ENCODE assay signal across 9 mouse cellular contexts in the genomic region with DNA sequence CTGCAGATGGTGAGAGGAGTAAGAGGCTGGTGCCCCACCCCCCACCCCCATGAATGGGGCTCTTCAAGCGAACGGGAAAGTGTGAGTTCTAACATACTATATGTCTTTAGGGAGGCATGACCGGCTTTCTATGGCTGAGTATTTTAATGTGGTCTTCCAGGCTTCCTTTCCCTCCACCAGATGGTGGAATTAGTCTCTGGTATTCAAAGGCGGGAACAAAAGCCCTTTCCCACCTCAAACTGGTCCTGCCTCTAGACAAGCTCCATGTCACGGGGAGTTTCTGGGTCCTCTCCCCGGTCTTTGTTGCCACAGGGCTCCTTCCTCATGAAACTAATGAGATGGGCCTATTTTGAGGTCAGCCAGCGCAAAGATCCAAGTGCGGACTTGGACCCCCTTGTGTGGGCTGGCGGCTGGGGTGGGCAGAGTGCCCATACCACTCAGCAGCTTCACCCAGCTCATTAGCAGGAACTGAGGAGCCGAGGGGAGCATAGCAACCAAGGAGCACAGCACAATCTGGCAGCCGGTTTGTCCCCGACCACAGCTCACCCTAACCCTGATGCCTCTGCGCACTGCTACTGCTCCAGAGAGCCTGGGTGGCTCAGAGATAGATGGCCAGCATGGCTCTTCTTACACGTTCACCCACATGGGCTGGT. TPM values are rescaled to one million over a fixed set of nuclear protein-coding genes. Genes with fewer than 3 reads are reported as not detected.
DNase-seq lines count a peak whose midpoint lies in the region; ATAC-seq and TF ChIP-seq lines count a peak whose summit lies in the region.
"Had no signal": no experiment of that assay in that cellular context is flagged by ENCODE, and none has a peak within 500 bp of the region (broad histone marks: within the 10 kb centered on the region; RNA-seq: fewer than 3 reads in every experiment).

No protein-coding gene starts in this region.

- no peak overlapping the region for H3K9ac ChIP-seq in forebrain, embryonic 14.5 days (ENCODE audit: low read length)
- H3K9ac ChIP-seq in kidney, postnatal 0 days (ENCODE audit: low read depth, low read length): no peak overlapping the region

- H3K4me1 ChIP-seq in forebrain, embryonic 14.5 days (ENCODE audit: control insufficient read depth, insufficient read depth, low read length): peaks cover 69% of the 10 kb centered on the region
- peaks cover 26% of the 10 kb centered on the region for H3K4me1 ChIP-seq in kidney, postnatal 0 days (replicated peaks; ENCODE audit: insufficient read depth, low read length)

- peak overlapping the region; percentile 97 for H3K27ac ChIP-seq in forebrain, embryonic 14.5 days (ENCODE audit: low read depth, low read length)
- H3K27ac ChIP-seq in kidney, postnatal 0 days: peak overlapping the region; percentile 50
- H3K27ac ChIP-seq: left cerebral cortex, adult 2 months had no signal

- peak; percentile 75 for DNase-seq in Muller cell, postnatal 12 days (ENCODE audit: inconsistent ontology term)
- DNase-seq in forebrain, embryonic 14.5 days (ENCODE audit: low spot score): peak; percentile 95
- peak; percentile 44 for DNase-seq in kidney, postnatal 0 days (ENCODE audit: low spot score)
- peak; percentile 53 for DNase-seq in mesoderm, embryonic 11.5 days (ENCODE audit: low read depth, low spot score)
- DNase-seq in urinary bladder, postnatal 14 days (ENCODE audit: low spot score): no peak
- no peak for DNase-seq in ovary, postnatal 10 days (ENCODE audit: low spot score)
- DNase-seq in cerebellum, adult 11 months: no peak
- no peak for DNase-seq in adrenal gland, adult (ENCODE audit: inconsistent age in 2 of 2, low spot score in 1 of 2)

- H3K27me3 ChIP-seq in forebrain, embryonic 14.5 days (replicated peaks; ENCODE audit: control insufficient read depth, insufficient read depth, low read length): no peaks in the 10 kb centered on the region
- no peaks in the 10 kb centered on the region for H3K27me3 ChIP-seq in kidney, postnatal 0 days (ENCODE audit: insufficient read depth, low read length)

- peak; percentile 38; the same call in 1 of the 2 replicates for TF ChIP-seq CTCF in kidney, postnatal 0 days (IDR thresholded peaks at IDR 0.05; ENCODE audit: low read depth)

- H3K36me3 ChIP-seq in forebrain, embryonic 14.5 days (ENCODE audit: control insufficient read depth, insufficient read depth, low read length): no peaks in the 10 kb centered on the region
- no peaks in the 10 kb centered on the region for H3K36me3 ChIP-seq in kidney, postnatal 0 days (ENCODE audit: insufficient read depth, low read length)

- H3K4me3 ChIP-seq in forebrain, embryonic 14.5 days (ENCODE audit: low read depth, low read length): no peak overlapping the region
- no peak overlapping the region for H3K4me3 ChIP-seq in kidney, postnatal 0 days (replicated peaks; ENCODE audit: low read depth, low read length)
- H3K4me3 ChIP-seq: left cerebral cortex, adult 2 months had no signal

- no peaks in the 10 kb centered on the region for H3K9me3 ChIP-seq in forebrain, embryonic 14.5 days (replicated peaks; ENCODE audit: control insufficient read depth, low read length)
- no peaks in the 10 kb centered on the region for H3K9me3 ChIP-seq in kidney, postnatal 0 days (replicated peaks; ENCODE audit: low read length)

- no peak overlapping the region; the same call in 1 of the 2 replicates for H3K4me2 ChIP-seq in forebrain, embryonic 14.5 days (ENCODE audit: low read length)
- H3K4me2 ChIP-seq in kidney, postnatal 0 days (ENCODE audit: low read length): no peak overlapping the region

- peak; percentile 80 for ATAC-seq in forebrain, embryonic 14.5 days
- ATAC-seq in kidney, postnatal 0 days (replicated peaks; ENCODE audit: low FRiP score, low read depth): no peak

- 5% methylated on average over 14 of the region's 14 CpGs for WGBS in forebrain, embryonic 14.5 days
- WGBS in kidney, postnatal 0 days: 33% methylated on average over 14 of the region's 14 CpGs

RNA-seq across cellular contexts. Expression of a gene that starts 39.5 kb away (rescaled TPM):
- 8.6 and 9.6 TPM in 2 replicates for polyA plus RNA-seq in forebrain, embryonic 14.5 days (2014; fragmentation: Nextera tagmentation; extraction: Ambion mirVana)
- 2.9 TPM in 2 replicates for polyA plus RNA-seq in kidney, postnatal 0 days (2015; fragmentation: Nextera tagmentation; extraction: Ambion mirVana)

Comparison
In these comparisons a context has a peak if more than half of its experiments do, and no peak if none do; other contexts are left out.
1. DNase-seq: peak in Muller cell, postnatal 12 days (single experiment), forebrain, embryonic 14.5 days (single experiment), kidney, postnatal 0 days (single experiment) and mesoderm, embryonic 11.5 days (single experiment); none in urinary bladder, postnatal 14 days (single experiment), ovary, postnatal 10 days (single experiment), cerebellum, adult 11 months (single experiment) and adrenal gland, adult (0 of 2).